Mouse (Mus musculus) stomach, embryonic 14.5 days (tissue): ENCODE measurements around the gene Bcl2a1a. TPM values are rescaled to one million over a fixed set of nuclear protein-coding genes. Genes with fewer than 3 reads are reported as not detected.
"Not testable (repeated sequence)": the region's sequence is repeated elsewhere in the genome, so short reads cannot be mapped to it uniquely, and the experiment has no call there.

ENCODE experiments used
- ATAC-seq: fragments of 200-750 bp; cut with Nextera tagmentation; 2 replicates; pipeline ENCODE4 v1.8.0; 2017; ENCODE audit warnings: low read depth, moderate TSS enrichment; ENCODE audit not compliant: insufficient number of reproducible peaks, insufficient read depth, low FRiP score
- H3K27ac ChIP-seq: fragments of 300-500 bp; sonication (generic); 2 replicates; pipeline ENCODE4 v1.5.1; 2014; ENCODE audit warnings: mild to moderate bottlenecking, low read length, moderate library complexity, mixed read lengths
- H3K27me3 ChIP-seq: fragments of 300-500 bp; sonication (generic); 2 replicates; pipeline ENCODE4 v1.6.1; 2014; ENCODE audit warnings: low read length, control low read depth, mixed read lengths; ENCODE audit not compliant: control insufficient read depth, insufficient read depth
- H3K36me3 ChIP-seq: fragments of 300-500 bp; sonication (generic); 2 replicates; pipeline ENCODE4 v1.6.1; 2014; ENCODE audit warnings: mild to moderate bottlenecking, control low read depth, low read length, moderate library complexity, mixed read lengths; ENCODE audit not compliant: control insufficient read depth, insufficient read depth
- H3K4me1 ChIP-seq: fragments of 300-500 bp; sonication (generic); 2 replicates; pipeline ENCODE4 v1.6.1; 2014; ENCODE audit warnings: low read length, control low read depth, mixed read lengths; ENCODE audit not compliant: control insufficient read depth, insufficient read depth
- H3K4me2 ChIP-seq: fragments of 300-500 bp; sonication (generic); replicated peaks from 2 replicates; pipeline ENCODE4 v1.6.1; 2014; ENCODE audit warnings: low read depth, low read length, control low read depth
- H3K4me3 ChIP-seq: fragments of 300-500 bp; sonication (generic); 2 replicates; pipeline ENCODE4 v1.5.1; 2014; ENCODE audit warnings: low read depth, low read length, control low read depth
- H3K9ac ChIP-seq: fragments of 300-500 bp; sonication (generic); replicated peaks from 2 replicates; pipeline ENCODE4 v1.6.1; 2014; ENCODE audit warnings: low read depth, mild to moderate bottlenecking, control low read depth, low read length, moderate library complexity, mixed read lengths
- H3K9me3 ChIP-seq: fragments of 300-500 bp; sonication (generic); 2 replicates; pipeline ENCODE4 v1.6.1; 2016; ENCODE audit warnings: low read depth, low read length, control low read depth; ENCODE audit not compliant: control insufficient read depth
- WGBS: fragments of 180-500 bp; shearing (Covaris S2); extraction: QIAGEN DNeasy Blood & Tissue Kit; methylation state at CpG from one replicate; pipeline ENCODE4 v1.1.7; 2014; 5-methylcytosine and 5-hydroxymethylcytosine counted together
- polyA plus RNA-seq: library from polyadenylated mRNA; unstranded; fragments of >200 nt; fragmentation: Nextera tagmentation; extraction: Ambion mirVana; gene quantifications from 2 replicates; pipeline ENCODE4 v1.2.1, GENCODE M21; 2014

Gene Bcl2a1a
- polyA plus RNA-seq = 0.32 TPM in 1 of 2 replicates, not detected in the other

DNA sequence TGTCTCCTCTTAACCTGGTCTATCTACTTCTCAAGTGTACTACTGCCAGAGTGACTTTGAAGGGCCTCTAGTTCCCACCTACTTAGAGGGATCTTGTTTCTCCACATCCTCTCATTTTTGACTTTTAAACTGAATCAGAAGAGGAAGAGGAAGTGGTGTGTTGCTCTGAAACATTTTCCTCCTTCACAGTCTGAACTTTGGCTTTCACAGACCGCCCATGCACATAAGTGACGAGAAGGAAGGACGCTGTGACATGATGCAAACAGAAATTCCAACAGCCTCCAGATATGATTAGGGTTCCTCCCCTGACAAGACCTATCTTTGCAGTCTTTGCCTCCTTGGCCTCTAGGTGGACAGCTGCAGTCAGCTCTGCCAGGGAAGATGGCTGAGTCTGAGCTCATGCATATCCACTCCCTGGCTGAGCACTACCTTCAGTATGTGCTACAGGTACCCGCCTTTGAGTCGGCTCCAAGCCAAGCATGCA, at the start of gene Bcl2a1a:
Bcl2a1a (plus strand) TSS at position 231 of the 484 bp plus-strand sequence.
- not testable (repeated sequence) for H3K4me3 ChIP-seq, H3K4me2 ChIP-seq, H3K36me3 ChIP-seq, H3K27me3 ChIP-seq, H3K27ac ChIP-seq, ATAC-seq, H3K9ac ChIP-seq, H3K4me1 ChIP-seq, H3K9me3 ChIP-seq
- 82% methylated on average over 5 of the region's 5 CpGs for WGBS

DNA sequence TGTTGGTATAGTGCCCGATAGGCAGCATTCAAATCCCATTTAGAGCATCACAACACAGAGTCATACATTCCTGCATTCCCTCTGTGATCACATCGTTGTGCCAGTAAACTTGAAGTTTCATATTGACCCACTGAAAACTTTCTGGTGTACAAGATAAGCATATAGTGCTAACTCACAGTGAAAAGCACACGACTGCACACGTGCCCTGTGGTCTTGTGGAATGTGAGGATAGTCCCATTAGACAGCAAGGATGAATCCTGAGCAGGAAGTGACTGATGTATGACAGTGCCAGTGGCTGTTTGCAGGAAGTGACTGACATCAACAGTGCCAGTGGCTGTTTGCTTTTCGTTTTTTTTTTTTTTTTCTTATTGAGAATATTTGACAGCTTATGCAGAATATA, 40.1 kb upstream of the Bcl2a1a start:
- H3K36me3 ChIP-seq, H3K9me3 ChIP-seq, H3K4me2 ChIP-seq, H3K9ac ChIP-seq, ATAC-seq, H3K27ac ChIP-seq, H3K4me3 ChIP-seq, H3K27me3 ChIP-seq, H3K4me1 ChIP-seq: not testable (repeated sequence)
- 79% methylated on average over 4 of the region's 5 CpGs for WGBS

DNA sequence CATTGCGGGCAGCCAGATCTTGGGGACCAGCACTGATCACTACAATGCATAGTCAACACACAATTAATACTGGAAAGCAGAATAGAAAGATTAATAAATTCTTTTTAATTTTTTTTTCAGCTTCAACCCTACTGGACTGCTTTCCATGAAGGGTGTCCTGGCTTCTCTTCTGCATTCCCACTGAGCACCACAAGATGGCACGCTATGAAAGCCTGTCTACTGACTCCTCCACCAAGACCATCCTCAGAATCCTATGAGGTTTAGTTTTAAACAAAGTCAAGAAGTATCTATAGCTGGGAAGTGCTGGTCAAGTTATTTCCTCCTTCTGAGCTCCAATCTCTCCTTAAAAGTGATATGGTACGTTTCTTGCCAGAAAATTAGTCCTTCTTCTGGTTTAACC, 18.4 kb upstream of the Bcl2a1a start:
- H3K27ac ChIP-seq, H3K36me3 ChIP-seq, H3K4me3 ChIP-seq, ATAC-seq, H3K27me3 ChIP-seq, H3K9ac ChIP-seq, H3K4me1 ChIP-seq, H3K9me3 ChIP-seq, H3K4me2 ChIP-seq: not testable (repeated sequence)
- 20% methylated on average over 1 of the region's 3 CpGs for WGBS

DNA sequence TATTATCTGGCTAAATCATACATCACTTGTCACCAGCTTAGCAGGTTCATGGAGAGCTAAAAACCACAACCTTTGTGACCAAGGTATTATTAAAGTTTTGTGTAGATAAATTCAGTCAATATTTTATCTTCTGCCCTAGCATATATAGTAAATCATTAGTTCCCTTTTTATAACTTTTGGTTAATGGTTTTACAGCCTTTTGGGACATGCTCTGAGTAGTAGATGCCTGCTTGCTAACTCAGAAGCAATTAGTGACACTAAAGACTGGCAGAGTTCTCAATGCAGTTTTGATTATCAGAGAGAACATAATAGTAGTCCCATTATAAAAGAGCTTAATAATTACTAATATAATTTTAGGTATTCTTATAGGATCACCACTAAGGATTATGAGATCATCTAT, 5.2 kb upstream of the Bcl2a1a start:
- H3K9me3 ChIP-seq, H3K4me3 ChIP-seq, H3K9ac ChIP-seq, H3K36me3 ChIP-seq, ATAC-seq, H3K27ac ChIP-seq, H3K27me3 ChIP-seq, H3K4me2 ChIP-seq, H3K4me1 ChIP-seq: not testable (repeated sequence)

GRCm38 (mm10) chr9:88953151-88953550, 3.5 kb upstream of the Bcl2a1a start:
- H3K4me2 ChIP-seq, H3K4me1 ChIP-seq, H3K27ac ChIP-seq, H3K36me3 ChIP-seq, H3K4me3 ChIP-seq, H3K9ac ChIP-seq, ATAC-seq, H3K9me3 ChIP-seq, H3K27me3 ChIP-seq: not testable (repeated sequence)

DNA sequence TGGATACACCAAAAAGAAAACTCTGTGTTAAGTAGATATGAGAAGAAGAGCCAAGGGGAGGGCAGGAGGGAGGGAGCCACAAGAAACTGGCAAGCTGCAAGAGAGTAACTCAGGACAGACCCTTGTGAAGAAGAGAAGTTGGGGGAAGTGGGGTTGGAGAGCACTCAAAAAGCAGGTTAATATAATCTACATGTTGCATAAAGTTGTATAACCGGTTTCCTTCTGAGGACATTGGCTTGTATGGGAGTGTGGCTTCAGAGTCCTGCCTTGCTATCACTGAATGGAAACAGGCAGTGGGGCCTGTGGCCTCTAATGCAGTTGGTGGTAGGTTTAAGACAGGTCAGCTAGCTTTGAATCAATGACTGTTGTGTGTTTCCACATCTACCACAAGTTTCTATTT, 1.5 kb upstream of the Bcl2a1a start:
- ATAC-seq = not testable (repeated sequence)
- 88% methylated on average over 1 of the region's 1 CpGs for WGBS

GRCm38 (mm10) chr9:88956035-88956434, 665 bp upstream of the Bcl2a1a start:
- not testable (repeated sequence) for H3K27me3 ChIP-seq, ATAC-seq, H3K4me2 ChIP-seq, H3K27ac ChIP-seq, H3K4me3 ChIP-seq, H3K4me1 ChIP-seq, H3K9ac ChIP-seq, H3K9me3 ChIP-seq, H3K36me3 ChIP-seq
- WGBS = 85% methylated on average over 2 of the region's 4 CpGs

More for the DNA sequence above, 1.5 kb upstream of the Bcl2a1a start:
- not testable (repeated sequence) for H3K27ac ChIP-seq, H3K4me1 ChIP-seq, H3K4me2 ChIP-seq, H3K9me3 ChIP-seq, H3K4me3 ChIP-seq, H3K27me3 ChIP-seq, H3K9ac ChIP-seq, H3K36me3 ChIP-seq

GRCm38 (mm10) chr9:88958891-88959290, 2.2 kb downstream of the Bcl2a1a start:
- H3K4me2 ChIP-seq = no peak overlapping the region
- no peak overlapping the region for H3K4me3 ChIP-seq
- H3K27me3 ChIP-seq = no peaks in the 10 kb centered on the region
- H3K9ac ChIP-seq = no peak overlapping the region
- H3K9me3 ChIP-seq = no peaks in the 10 kb centered on the region
- no peaks in the 10 kb centered on the region for H3K36me3 ChIP-seq
- ATAC-seq = no peak
- H3K4me1 ChIP-seq = no peaks in the 10 kb centered on the region
- H3K27ac ChIP-seq = no peak overlapping the region
- 71% methylated on average over 3 of the region's 3 CpGs for WGBS

DNA sequence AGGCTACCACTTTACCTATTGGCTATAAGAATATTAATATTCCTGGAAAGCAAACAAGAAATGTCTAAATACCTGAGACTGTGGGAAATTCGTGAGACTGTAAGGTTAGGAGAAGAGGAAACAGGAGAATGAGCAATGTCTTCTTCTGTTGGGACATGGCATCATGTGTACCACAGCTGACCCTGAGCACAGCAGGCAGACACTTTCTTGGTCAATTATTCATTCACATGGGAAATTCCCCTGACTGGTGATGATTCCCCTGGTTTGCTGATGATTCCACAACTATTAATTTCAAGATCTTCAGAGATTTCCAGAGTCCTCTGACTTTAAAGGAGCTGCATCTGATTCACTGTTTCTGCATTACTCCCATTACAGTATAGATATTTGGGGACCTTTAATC, 3.3 kb downstream of the Bcl2a1a start:
- not testable (repeated sequence) for H3K36me3 ChIP-seq, ATAC-seq, H3K4me2 ChIP-seq, H3K27ac ChIP-seq, H3K27me3 ChIP-seq, H3K4me3 ChIP-seq, H3K4me1 ChIP-seq, H3K9me3 ChIP-seq, H3K9ac ChIP-seq
- WGBS = 41% methylated on average over 1 of the region's 1 CpGs
